Mouse (Mus musculus) hindbrain, embryonic 11.5 days (tissue): ENCODE data around the gene Dstn. TPM values are rescaled to one million over a fixed set of nuclear protein-coding genes. Genes with fewer than 3 reads are reported as not detected.

ENCODE experiments used
- ATAC-seq: fragments of 200-750 bp; cut with Nextera tagmentation; 2 replicates; pipeline ENCODE4 v1.8.0; 2017; ENCODE audit warnings: mild to moderate bottlenecking, moderate TSS enrichment, moderate library complexity; ENCODE audit not compliant: low FRiP score
- DNase-seq: peaks from one replicate; pipeline ENCODE4 v3.0.0-alpha.2; 2015; ENCODE audit warnings: low spot score
- H3K27ac ChIP-seq: fragments of 300-500 bp; sonication (generic); 2 replicates; pipeline ENCODE4 v1.5.1; 2014; ENCODE audit warnings: mild to moderate bottlenecking, low read depth, low read length
- H3K27me3 ChIP-seq: fragments of 300-500 bp; sonication (generic); 2 replicates; pipeline ENCODE4 v1.6.1; 2014; ENCODE audit warnings: mild to moderate bottlenecking, low read length, moderate library complexity, mixed read lengths; ENCODE audit not compliant: control insufficient read depth, insufficient read depth
- H3K36me3 ChIP-seq: fragments of 300-500 bp; sonication (generic); 2 replicates; pipeline ENCODE4 v1.6.1; 2014; ENCODE audit warnings: mild to moderate bottlenecking, low read length, moderate library complexity, mixed read lengths; ENCODE audit not compliant: control insufficient read depth, insufficient read depth
- H3K4me1 ChIP-seq: fragments of 300-500 bp; sonication (generic); replicated peaks from 2 replicates; pipeline ENCODE4 v1.6.1; 2014; ENCODE audit warnings: low read length, mixed read lengths; ENCODE audit not compliant: control insufficient read depth, insufficient read depth
- H3K4me2 ChIP-seq: fragments of 300-500 bp; sonication (generic); replicated peaks from 2 replicates; pipeline ENCODE4 v1.6.1; 2014; ENCODE audit warnings: mild to moderate bottlenecking, low read depth, low read length
- H3K4me3 ChIP-seq: fragments of 300-500 bp; sonication (generic); 2 replicates; pipeline ENCODE4 v1.5.1; 2014; ENCODE audit warnings: low read depth, low read length
- H3K9ac ChIP-seq: fragments of 300-500 bp; sonication (generic); 2 replicates; pipeline ENCODE4 v1.6.1; 2014; ENCODE audit warnings: low read depth, low read length
- H3K9me3 ChIP-seq: fragments of 300-500 bp; sonication (generic); 2 replicates; pipeline ENCODE4 v1.6.1; 2016; ENCODE audit warnings: low read length; ENCODE audit not compliant: control insufficient read depth
- WGBS: fragments of 180-500 bp; shearing (Covaris S2); extraction: QIAGEN DNeasy Blood & Tissue Kit; methylation state at CpG from one replicate; pipeline ENCODE4 v1.1.7; 2014; 5-methylcytosine and 5-hydroxymethylcytosine counted together
- polyA plus RNA-seq: library from polyadenylated mRNA; unstranded; fragments of >200 nt; fragmentation: Nextera tagmentation; extraction: Ambion mirVana; gene quantifications from 2 replicates; pipeline ENCODE4 v1.2.1, GENCODE M21; 2014

Gene Dstn
- polyA plus RNA-seq, 1 experiment from 2014 or later: 440 TPM

DNA sequence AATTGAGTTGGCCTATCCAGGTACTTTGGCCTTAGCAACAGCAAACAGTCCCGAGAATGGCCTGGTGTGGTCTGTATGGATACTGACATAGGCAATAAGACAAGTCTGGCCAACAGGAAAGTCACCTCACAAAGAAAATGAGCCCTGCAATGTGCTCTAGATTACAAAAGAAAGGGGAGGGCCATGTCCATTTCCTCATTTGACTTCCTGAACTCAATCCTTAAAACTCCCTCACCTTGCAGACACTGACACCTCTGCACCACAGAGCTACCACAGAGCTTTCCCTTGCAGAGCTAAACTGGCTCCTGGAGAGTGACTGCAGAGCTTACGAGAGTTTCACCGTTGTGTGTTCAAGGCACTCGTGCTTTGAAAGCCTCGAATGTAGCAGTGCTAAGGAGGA lies 47.1 kb downstream of the Dstn start:
- Histone ChIP-seq H3K9me3 (no peaks in the 10 kb centered on the region), H3K36me3 (0 out of 2 replicates have a peak, but pooled peaks cover 7% of the 10 kb centered on the region), H3K4me1 (no peaks in the 10 kb centered on the region), H3K4me3 (no peak overlapping the region), H3K27ac (no peak overlapping the region), H3K27me3 (no peaks in the 10 kb centered on the region), H3K9ac (no peak overlapping the region), H3K4me2 (no peak overlapping the region)
- WGBS: 93% methylated on average over 5 of the region's 5 CpGs
- ATAC-seq (no peak), DNase-seq (no peak)

DNA sequence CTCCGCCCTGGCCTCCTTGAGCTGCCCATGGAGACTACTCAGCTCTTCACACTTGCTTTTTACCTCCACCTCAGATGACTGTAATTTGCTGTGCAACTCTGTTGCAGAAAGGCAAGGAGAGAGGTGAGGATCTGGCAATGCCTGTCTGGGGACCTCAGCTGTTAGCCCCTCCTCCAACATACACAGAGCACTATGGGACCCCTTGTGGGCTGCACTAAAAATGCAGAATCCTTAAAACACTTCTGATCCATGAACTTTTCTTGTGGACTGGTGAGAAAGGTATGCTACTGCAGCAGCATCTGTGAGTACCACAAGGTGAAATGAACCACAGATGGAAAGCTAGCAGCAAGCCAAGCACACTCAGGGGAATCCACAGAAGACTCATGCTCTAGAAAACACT lies 48.2 kb downstream of the Dstn start:
- no peak for DNase-seq
- 100% methylated on average over 1 of the region's 1 CpGs for WGBS
- Histone ChIP-seq H3K4me1 (no peaks in the 10 kb centered on the region), H3K4me3 (no peak overlapping the region), H3K27ac (no peak overlapping the region), H3K9me3 (no peaks in the 10 kb centered on the region), H3K36me3 (0 out of 2 replicates have a peak, but pooled peaks cover 7% of the 10 kb centered on the region), H3K27me3 (no peaks in the 10 kb centered on the region), H3K4me2 (no peak overlapping the region), H3K9ac (no peak overlapping the region)
- no peak for ATAC-seq

DNA sequence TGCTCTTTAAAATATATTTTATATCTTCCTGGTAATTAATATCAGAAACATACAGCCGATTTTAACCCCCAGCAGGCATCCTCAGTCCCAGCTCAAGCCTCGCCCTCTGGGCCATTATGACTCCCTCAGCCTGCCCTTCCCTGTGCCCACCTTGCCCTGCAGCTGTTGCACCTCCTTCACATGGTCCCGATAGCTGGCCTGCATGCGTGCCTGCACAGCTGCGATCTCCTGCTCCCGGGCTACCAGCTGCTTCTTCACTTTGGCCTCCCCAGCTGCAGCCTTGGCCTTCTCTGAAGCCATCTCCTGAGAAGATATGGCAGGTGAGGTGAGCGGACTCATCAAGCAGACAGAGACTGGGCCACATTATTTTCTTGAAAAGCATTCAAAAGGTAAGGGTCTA lies 54.1 kb downstream of the Dstn start:
- no peak for DNase-seq
- H3K4me1 ChIP-seq: no peaks in the 10 kb centered on the region
- no peak overlapping the region for H3K9ac ChIP-seq
- no peaks in the 10 kb centered on the region for H3K36me3 ChIP-seq
- no peaks in the 10 kb centered on the region for H3K9me3 ChIP-seq
- WGBS: 92% methylated on average over 7 of the region's 7 CpGs
- no peak for ATAC-seq
- H3K27me3 ChIP-seq: no peaks in the 10 kb centered on the region
- H3K27ac ChIP-seq: no peak overlapping the region
- H3K4me3 ChIP-seq: no peak overlapping the region
- H3K4me2 ChIP-seq: no peak overlapping the region

DNA sequence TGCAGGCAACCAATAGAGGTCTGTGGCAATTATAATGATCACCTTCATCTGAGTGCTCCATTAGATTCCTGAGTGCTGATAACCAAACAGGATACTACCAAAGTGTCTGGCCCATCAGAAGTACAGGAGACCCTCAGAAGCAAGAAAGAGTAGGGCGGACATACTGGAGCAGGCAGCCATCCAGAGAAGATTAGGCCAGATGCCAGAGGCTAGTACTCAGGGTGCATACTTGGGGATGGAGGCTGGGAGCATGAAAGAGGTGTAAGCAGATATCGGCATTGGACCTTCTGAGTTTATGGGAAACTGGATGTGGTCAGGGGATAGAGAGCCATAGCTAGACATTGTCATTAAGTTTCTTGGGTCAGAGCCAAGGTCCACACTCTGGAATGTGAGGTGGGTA lies 55.7 kb downstream of the Dstn start:
- WGBS: 90% methylated on average over 2 of the region's 2 CpGs
- no peak for ATAC-seq
- DNase-seq: no peak
- no peaks in the 10 kb centered on the region for H3K36me3 ChIP-seq
- H3K9me3 ChIP-seq: no peaks in the 10 kb centered on the region
- H3K4me1 ChIP-seq: no peaks in the 10 kb centered on the region
- H3K4me3 ChIP-seq: no peak overlapping the region
- H3K4me2 ChIP-seq: no peak overlapping the region
- H3K27me3 ChIP-seq: no peaks in the 10 kb centered on the region
- H3K9ac ChIP-seq: no peak overlapping the region
- H3K27ac ChIP-seq: no peak overlapping the region

DNA sequence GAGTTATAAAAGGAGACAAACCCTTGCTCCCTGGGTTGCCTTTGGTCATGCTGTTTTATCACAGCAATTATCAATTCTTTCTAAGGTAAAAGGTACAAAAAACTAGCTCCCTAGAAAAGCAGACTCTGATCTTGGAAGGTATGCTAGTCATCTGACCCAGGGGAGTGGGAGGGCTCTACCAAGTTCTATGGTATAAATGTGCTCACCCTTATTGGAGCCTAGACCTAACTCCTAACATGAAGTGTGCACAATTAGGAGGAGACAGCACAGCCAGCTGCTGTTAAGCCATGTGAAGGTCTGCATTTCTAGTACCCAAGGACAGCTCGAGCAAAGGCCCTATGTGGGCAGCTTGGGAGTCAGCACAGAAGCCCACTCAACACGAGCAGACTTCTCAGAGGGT lies 56.8 kb downstream of the Dstn start:
- Histone ChIP-seq H3K4me3 (no peak overlapping the region), H3K4me1 (no peaks in the 10 kb centered on the region), H3K9ac (no peak overlapping the region), H3K36me3 (no peaks in the 10 kb centered on the region), H3K27me3 (no peaks in the 10 kb centered on the region), H3K27ac (no peak overlapping the region), H3K9me3 (no peaks in the 10 kb centered on the region), H3K4me2 (no peak overlapping the region)
- 85% methylated on average over 2 of the region's 2 CpGs for WGBS
- no peak for ATAC-seq
- DNase-seq: no peak

DNA sequence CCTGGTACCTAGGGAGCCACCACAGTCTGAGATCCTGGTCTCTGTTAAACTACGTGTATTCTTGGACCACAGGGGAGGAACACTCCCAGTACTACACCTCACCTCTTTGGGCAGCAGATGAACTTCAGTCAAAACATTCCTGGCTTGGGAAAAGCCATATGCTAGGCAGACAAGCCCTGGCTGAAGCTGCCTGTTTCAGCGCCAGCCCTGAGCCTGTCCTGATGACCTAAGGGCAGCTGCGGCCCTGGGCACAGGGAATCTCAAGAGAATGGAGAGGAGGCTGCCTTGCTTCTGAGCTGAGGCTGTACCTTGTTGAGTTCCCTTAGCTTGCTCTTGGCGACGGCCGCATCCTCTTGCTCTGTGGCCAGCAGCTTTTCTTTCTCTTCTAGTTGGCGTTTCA lies 58.0 kb downstream of the Dstn start:
- H3K4me3 ChIP-seq: no peak overlapping the region
- H3K27me3 ChIP-seq: no peaks in the 10 kb centered on the region
- H3K9me3 ChIP-seq: no peaks in the 10 kb centered on the region
- 93% methylated on average over 7 of the region's 7 CpGs for WGBS
- no peaks in the 10 kb centered on the region for H3K36me3 ChIP-seq
- no peak for DNase-seq
- no peak overlapping the region for H3K9ac ChIP-seq
- H3K4me2 ChIP-seq: no peak overlapping the region
- ATAC-seq: no peak
- H3K27ac ChIP-seq: no peak overlapping the region
- H3K4me1 ChIP-seq: no peaks in the 10 kb centered on the region

DNA sequence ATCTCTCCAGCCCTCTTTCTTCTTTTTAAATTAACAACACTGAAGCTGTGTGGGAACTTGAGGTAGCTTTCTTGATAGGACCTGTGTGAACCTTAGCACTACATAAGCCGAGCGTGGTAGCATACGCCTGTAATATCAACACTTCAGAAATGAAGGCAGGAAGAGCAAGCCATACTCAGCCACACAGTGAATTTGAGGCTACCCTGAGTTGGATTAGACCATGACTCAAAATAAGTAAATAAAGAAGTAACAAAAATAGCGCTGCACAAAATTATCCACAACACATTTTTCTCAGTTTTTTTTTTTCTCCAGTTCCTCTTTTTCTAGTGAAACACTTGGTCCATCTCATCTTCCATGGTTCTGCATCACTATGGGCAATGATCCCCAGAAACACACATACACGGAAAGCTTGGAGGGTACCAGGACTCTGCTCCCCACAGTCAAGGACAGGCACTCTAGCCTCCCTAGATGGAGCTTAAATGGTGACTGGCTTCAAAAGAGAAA lies 60.1 kb downstream of the Dstn start:
- Histone ChIP-seq H3K27me3 (no peaks in the 10 kb centered on the region), H3K9me3 (no peaks in the 10 kb centered on the region), H3K4me1 (no peaks in the 10 kb centered on the region), H3K9ac (no peak overlapping the region), H3K4me2 (no peak overlapping the region), H3K36me3 (no peaks in the 10 kb centered on the region), H3K27ac (no peak overlapping the region), H3K4me3 (no peak overlapping the region)
- DNase-seq: no peak
- ATAC-seq: no peak
- WGBS: 98% methylated on average over 5 of the region's 5 CpGs

DNA sequence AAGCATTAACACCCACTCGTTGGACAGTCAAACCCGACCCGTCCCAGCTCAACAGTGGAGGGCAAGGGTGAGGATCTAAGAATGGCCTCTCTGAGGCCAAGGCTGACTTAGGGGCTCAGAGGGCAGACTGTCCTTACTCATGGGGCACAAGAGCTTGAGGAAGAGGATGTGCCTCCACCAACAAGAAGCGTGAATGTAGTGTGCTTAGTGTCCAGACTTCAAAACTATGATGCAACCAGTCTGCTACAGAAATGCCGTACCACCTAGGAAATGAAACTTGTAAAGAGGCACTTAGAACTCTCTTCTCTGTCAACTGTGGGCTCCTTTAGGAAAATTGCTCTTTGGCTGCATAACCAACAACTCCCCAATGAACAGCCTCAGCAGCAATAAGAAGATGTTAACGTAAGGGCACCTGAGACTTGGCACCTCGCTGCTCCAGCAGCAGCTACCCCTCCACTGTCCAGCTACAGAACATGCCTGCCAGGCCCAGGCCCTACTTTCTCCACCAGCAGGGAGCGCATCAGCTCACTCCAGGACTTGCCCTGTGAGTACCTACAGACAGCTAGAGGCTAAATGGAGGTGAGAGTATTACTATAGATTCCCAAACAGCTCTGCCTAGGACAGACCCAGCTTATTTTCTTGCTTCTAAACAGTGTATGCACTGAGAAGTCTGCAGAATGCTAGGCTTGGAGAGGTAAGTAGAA lies 63.5 kb downstream of the Dstn start:
- no peak overlapping the region for H3K4me2 ChIP-seq
- no peaks in the 10 kb centered on the region for H3K9me3 ChIP-seq
- no peaks in the 10 kb centered on the region for H3K4me1 ChIP-seq
- 93% methylated on average over 8 of the region's 8 CpGs for WGBS
- ATAC-seq: no peak
- no peak overlapping the region for H3K27ac ChIP-seq
- no peak for DNase-seq
- no peak overlapping the region for H3K4me3 ChIP-seq
- no peaks in the 10 kb centered on the region for H3K27me3 ChIP-seq
- H3K36me3 ChIP-seq: no peaks in the 10 kb centered on the region
- H3K9ac ChIP-seq: no peak overlapping the region

DNA sequence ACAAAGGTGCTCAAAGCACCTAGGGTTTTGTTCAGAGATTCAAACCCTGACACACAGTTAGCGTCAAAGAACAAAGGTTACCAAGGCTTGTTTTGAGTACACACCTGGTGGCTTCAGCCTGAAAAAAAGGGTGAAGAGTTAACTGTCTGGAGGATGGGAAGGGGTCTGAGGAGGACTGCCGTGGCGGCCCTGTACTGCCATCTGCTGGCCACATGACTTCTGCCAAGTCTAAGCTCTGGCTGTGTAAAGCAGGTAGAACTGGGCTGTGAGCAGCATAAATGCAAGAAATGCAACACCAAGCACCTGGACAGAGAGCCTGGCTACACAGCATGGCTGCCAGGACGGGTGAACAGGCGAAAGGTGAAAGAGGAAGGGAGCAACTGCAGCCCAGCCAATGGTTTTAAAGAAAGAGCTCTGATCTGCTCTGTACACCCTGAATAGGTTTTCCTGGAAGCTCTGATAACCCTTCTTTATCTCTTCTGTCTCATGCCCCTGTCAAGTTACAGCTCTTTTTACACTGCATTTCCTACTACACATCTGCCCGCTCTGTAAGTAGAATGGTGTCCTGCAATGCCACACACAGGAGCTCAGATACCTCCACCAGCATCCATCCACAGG lies 65.8 kb downstream of the Dstn start:
- peak; percentile 81 for ATAC-seq
- WGBS: 45% methylated on average over 6 of the region's 6 CpGs
- Histone ChIP-seq H3K4me2 (no peak overlapping the region), H3K4me3 (no peak overlapping the region), H3K9me3 (no peaks in the 10 kb centered on the region), H3K9ac (no peak overlapping the region), H3K27me3 (no peaks in the 10 kb centered on the region), H3K27ac (no peak overlapping the region), H3K36me3 (no peaks in the 10 kb centered on the region), H3K4me1 (no peaks in the 10 kb centered on the region)
- peak; percentile 82 for DNase-seq
